Mouse (Mus musculus) bone marrow, adult 2 months (tissue): ENCODE measurements around the gene Ninj2.

Experiments used
- CTCF ChIP-seq: fragments of 200-500 bp; IDR thresholded peaks from 2 replicates; pipeline ENCODE4 v1.5.1; 2011; ENCODE audit warnings: low read length, control low read depth; ENCODE audit not compliant: control insufficient read depth, insufficient read depth
- POLR2A ChIP-seq: fragments of 200-500 bp; IDR thresholded peaks from 2 replicates; pipeline ENCODE4 v1.6.1; 2011; ENCODE audit warnings: low read depth, mild to moderate bottlenecking, control low read depth, low read length, borderline replicate concordance; ENCODE audit not compliant: control insufficient read depth

- TF ChIP-seq CTCF (no peak), POLR2A (no peak)
Measured at GRCm38 (mm10) chr6:120079547-120079946, 13.6 kb upstream of the Ninj2 start.
